In genomic region chr13:75841950-75842349, GRCm38 (mm10) we compare ENCODE assay signal across 10 mouse cellular contexts. TPM values are rescaled to one million over a fixed set of nuclear protein-coding genes. Genes with fewer than 3 reads are reported as not detected.
DNase-seq lines count a peak whose midpoint lies in the region; ATAC-seq and TF ChIP-seq lines count a peak whose summit lies in the region.
"Had no signal": no experiment of that assay in that cellular context is flagged by ENCODE, and none has a peak within 500 bp of the region (broad histone marks: within the 10 kb centered on the region; RNA-seq: fewer than 3 reads in every experiment).

No protein-coding gene starts in this region.

- peaks cover 93% of the 10 kb centered on the region for H3K4me1 ChIP-seq in erythroblast, embryonic 14.5 days (ENCODE audit: control insufficient read depth)
- peaks cover 23% of the 10 kb centered on the region for H3K4me1 ChIP-seq in limb, embryonic 12.5 days (replicated peaks)
- peaks cover 21% of the 10 kb centered on the region for H3K4me1 ChIP-seq in limb, embryonic 10.5 days
- peaks cover 70% of the 10 kb centered on the region for H3K4me1 ChIP-seq in liver, embryonic 13.5 days (replicated peaks)
- H3K4me1 ChIP-seq in small intestine, adult 2 months (ENCODE audit: control insufficient read depth, insufficient read depth, insufficient read length, low read length), result peaks cover 27% of the 10 kb centered on the region; the same call in 1 of the 2 replicates

- no peak for DNase-seq in limb, embryonic 10.5 days (ENCODE audit: low spot score)
- no peak for DNase-seq in liver, embryonic 13.5 days
- no peak for DNase-seq in spleen, postnatal 36 days (ENCODE audit: low spot score in 2 of 2)
- no peak for DNase-seq in kidney, postnatal 14 days
- DNase-seq: kidney, adult 8-10 months had no signal

- H3K9me3 ChIP-seq in erythroblast, embryonic 14.5 days (ENCODE audit: control insufficient read depth, low read length), result no peaks in the 10 kb centered on the region
- no peaks in the 10 kb centered on the region for H3K9me3 ChIP-seq in limb, embryonic 12.5 days
- no peaks in the 10 kb centered on the region for H3K9me3 ChIP-seq in limb, embryonic 10.5 days (replicated peaks)
- no peaks in the 10 kb centered on the region for H3K9me3 ChIP-seq in liver, embryonic 13.5 days (replicated peaks)

- peak overlapping the region; percentile 81 for H3K4me3 ChIP-seq in erythroblast, embryonic 14.5 days (replicated peaks)
- H3K4me3 ChIP-seq in limb, embryonic 12.5 days (replicated peaks), result no peak overlapping the region
- no peak overlapping the region for H3K4me3 ChIP-seq in limb, embryonic 10.5 days
- H3K4me3 ChIP-seq in liver, embryonic 13.5 days (replicated peaks), result no peak overlapping the region; the same call in 1 of the 2 replicates
- H3K4me3 ChIP-seq in small intestine, adult 2 months (ENCODE audit: low read depth, low read length), result peak overlapping the region; percentile 88

- 92% methylated on average over 3 of the region's 3 CpGs for WGBS in limb, embryonic 12.5 days
- WGBS in limb, embryonic 10.5 days, result 69% methylated on average over 3 of the region's 3 CpGs
- WGBS in liver, embryonic 13.5 days (ENCODE audit: insufficient replicate concordance), result 57% methylated on average over 3 of the region's 3 CpGs
- 29% methylated on average over 3 of the region's 3 CpGs for WGBS in small intestine, adult 2 months

- no peak for TF ChIP-seq CTCF in small intestine, adult 2 months (IDR thresholded peaks at IDR 0.05; ENCODE audit: extremely low read depth, insufficient read length, insufficient replicate concordance, low read depth, low read length)

- peak overlapping the region; percentile 81; the same call in 1 of the 2 replicates for H3K4me2 ChIP-seq in limb, embryonic 12.5 days
- H3K4me2 ChIP-seq in liver, embryonic 13.5 days, result peak overlapping the region; percentile 75

- no peak for TF ChIP-seq POLR2A in small intestine, adult 2 months (IDR thresholded peaks at IDR 0.05; ENCODE audit: low read depth, low read length)

- H3K27me3 ChIP-seq in erythroblast, embryonic 14.5 days (ENCODE audit: control insufficient read depth), result no peaks in the 10 kb centered on the region
- H3K27me3 ChIP-seq in limb, embryonic 12.5 days, result no peaks in the 10 kb centered on the region
- no peaks in the 10 kb centered on the region for H3K27me3 ChIP-seq in limb, embryonic 10.5 days (ENCODE audit: low read depth, poor library complexity, severe bottlenecking)
- no peaks in the 10 kb centered on the region for H3K27me3 ChIP-seq in liver, embryonic 13.5 days
- H3K27me3 ChIP-seq in small intestine, adult 2 months (ENCODE audit: control insufficient read depth, insufficient read depth, low read length), result no peaks in the 10 kb centered on the region
- H3K27me3 ChIP-seq: Patski had no signal

- no peak overlapping the region for H3K27ac ChIP-seq in limb, embryonic 12.5 days
- H3K27ac ChIP-seq in limb, embryonic 10.5 days, result no peak overlapping the region
- no peak overlapping the region for H3K27ac ChIP-seq in liver, embryonic 13.5 days
- peak overlapping the region; percentile 67 for H3K27ac ChIP-seq in small intestine, adult 2 months (ENCODE audit: insufficient read depth, low read depth, low read length)

- ATAC-seq in erythroblast, adult 5-6 weeks (replicated peaks; ENCODE audit: low FRiP score, poor library complexity, severe bottlenecking), result no peak
- ATAC-seq in limb, embryonic 12.5 days (ENCODE audit: insufficient number of reproducible peaks, insufficient read depth, low FRiP score, low TSS enrichment, low read depth), result no peak
- no peak for ATAC-seq in liver, embryonic 13.5 days (ENCODE audit: low read depth)
- ATAC-seq: Patski had no signal

- H3K9ac ChIP-seq in limb, embryonic 12.5 days (replicated peaks), result no peak overlapping the region
- no peak overlapping the region for H3K9ac ChIP-seq in liver, embryonic 13.5 days

- H3K36me3 ChIP-seq in erythroblast, embryonic 14.5 days (ENCODE audit: control insufficient read depth), result peaks cover 45% of the 10 kb centered on the region
- H3K36me3 ChIP-seq in limb, embryonic 12.5 days, result peaks cover under 1% of the 10 kb centered on the region; the same call in 1 of the 2 replicates
- no peaks in the 10 kb centered on the region for H3K36me3 ChIP-seq in limb, embryonic 10.5 days
- 0 out of 2 replicates have a peak, but pooled peaks cover under 1% of the 10 kb centered on the region for H3K36me3 ChIP-seq in liver, embryonic 13.5 days
- peaks cover 6% of the 10 kb centered on the region; the same call in 1 of the 2 replicates for H3K36me3 ChIP-seq in small intestine, adult 2 months (ENCODE audit: control insufficient read depth, insufficient read depth, low read length)

RNA-seq across cellular contexts. Expression of gene Glrx, which starts 2.3 kb away (rescaled TPM):
- polyA plus RNA-seq in erythroblast, embryonic 14.5 days (2012), result 1.6 and 1.8 TPM in 2 replicates
- total RNA-seq in erythroblast, adult 5-6 weeks (2015; ENCODE audit: low replicate concordance), result 94.9 and 109 TPM in 2 replicates
- 49.8 and 70.8 TPM in 2 replicates for total RNA-seq in erythroblast, adult 5-6 weeks (2017; ENCODE audit: low replicate concordance)
- polyA plus RNA-seq in limb, embryonic 12.5 days (2016; fragmentation: Nextera tagmentation; extraction: Ambion mirVana), result 30.9 and 31.2 TPM in 2 replicates
- polyA plus RNA-seq in limb, embryonic 10.5 days (2016; fragmentation: Nextera tagmentation; extraction: Ambion mirVana), result 16.9 and 21.4 TPM in 2 replicates
- 32.2 and 35.7 TPM in 2 replicates for polyA plus RNA-seq in liver, embryonic 13.5 days (2015; fragmentation: Nextera tagmentation; extraction: Ambion mirVana)
- 63.7 and 205 TPM in 2 replicates for polyA plus RNA-seq in small intestine, adult 2 months (2012; rRNA removed)

Comparison
In these comparisons a context has a peak if more than half of its experiments do, and no peak if none do; other contexts are left out.
1. H3K4me3 ChIP-seq: peak in erythroblast, embryonic 14.5 days (single experiment) and small intestine, adult 2 months (single experiment); none in limb, embryonic 12.5 days (single experiment), limb, embryonic 10.5 days (single experiment) and liver, embryonic 13.5 days (single experiment).